Mouse (Mus musculus) C2C12 (cell line): ENCODE results near the gene Cul5. TPM values are rescaled to one million over a fixed set of nuclear protein-coding genes. Genes with fewer than 3 reads are reported as not detected.

Source experiments
- H3K27me3 ChIP-seq: one replicate; pipeline ENCODE4 v1.6.1; 2011; ENCODE audit not compliant: control insufficient read depth, insufficient read depth, insufficient read length
- H3K36me3 ChIP-seq: one replicate; pipeline ENCODE4 v1.6.1; 2011; ENCODE audit not compliant: control insufficient read depth, insufficient read depth
- H3K4me3 ChIP-seq: one replicate; pipeline ENCODE4 v1.5.1; 2011; ENCODE audit warnings: mild to moderate bottlenecking, control low read depth; ENCODE audit not compliant: poor library complexity, insufficient read depth, severe bottlenecking
- H3K79me2 ChIP-seq: one replicate; pipeline ENCODE4 v1.6.1; 2011; ENCODE audit not compliant: control insufficient read depth, insufficient read depth
- H3K79me3 ChIP-seq: one replicate; pipeline ENCODE4 v1.6.1; 2011; ENCODE audit warnings: low read depth, control low read depth
- H3ac ChIP-seq: one replicate; pipeline ENCODE3; 2011; ENCODE audit warnings: low read depth; ENCODE audit not compliant: control insufficient read depth, insufficient read length
- CEBPB ChIP-seq: IDR thresholded peaks from one replicate; pipeline ENCODE4 v1.6.1; 2011; ENCODE audit warnings: low read depth, mild to moderate bottlenecking, control low read depth, moderate library complexity
- CTCF ChIP-seq: IDR thresholded peaks from one replicate; pipeline ENCODE4 v1.5.1; 2011; ENCODE audit not compliant: control insufficient read depth, insufficient read depth, insufficient read length
- FOSL1 ChIP-seq: IDR thresholded peaks from one replicate; pipeline ENCODE4 v1.8.0; 2011; ENCODE audit warnings: mild to moderate bottlenecking, low read length; ENCODE audit not compliant: poor library complexity, insufficient read depth, severe bottlenecking
- MAX ChIP-seq: IDR thresholded peaks from one replicate; pipeline ENCODE4 v1.6.1; 2011; ENCODE audit warnings: mild to moderate bottlenecking, control low read depth
- MYOD1 ChIP-seq: IDR thresholded peaks from one replicate; pipeline ENCODE4 v1.6.1; 2011; ENCODE audit warnings: low read depth; ENCODE audit not compliant: control insufficient read depth, insufficient read length
- MYOG ChIP-seq: IDR thresholded peaks from one replicate; pipeline ENCODE4 v1.6.1; 2011; ENCODE audit not compliant: control insufficient read depth, insufficient read length; ENCODE audit errors: extremely low read depth
- USF1 ChIP-seq: IDR thresholded peaks from one replicate; pipeline ENCODE4 v1.6.1; 2011; ENCODE audit warnings: low read depth, mild to moderate bottlenecking, control low read depth, moderate library complexity
- polyA plus RNA-seq: library from polyadenylated mRNA; unstranded; fragments of >200 nt; fragmentation: generic; extraction: Trizol; gene quantifications from one replicate; pipeline ENCODE4 v1.2.1, GENCODE M21; 2012; ENCODE audit warnings: missing spikeins

The Cul5 gene
- polyA plus RNA-seq, 1 experiment: 7.2 TPM

DNA sequence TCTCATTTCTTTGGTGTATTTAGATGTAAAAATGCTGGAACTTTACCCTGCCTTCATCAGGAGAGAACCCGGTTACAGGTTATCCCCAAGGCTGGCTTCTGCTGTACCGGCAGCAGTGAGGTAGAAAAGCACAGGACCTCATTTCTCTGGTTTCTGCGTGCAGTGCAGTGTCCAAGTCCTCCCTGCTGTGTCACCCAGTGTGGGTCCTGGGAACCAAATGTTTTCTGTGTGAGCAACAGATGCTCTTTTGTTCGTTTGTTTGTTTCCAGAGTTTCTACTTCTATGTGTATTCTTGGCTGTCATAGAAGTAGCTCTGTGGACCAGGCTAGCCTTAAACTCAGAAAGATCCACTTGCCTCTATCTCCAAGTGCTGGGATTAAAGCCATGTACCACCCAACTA is 87.9 kb downstream of the Cul5 start:
- TF ChIP-seq CTCF (no peak), USF1 (no peak), MAX (no peak), MYOG (no peak), CEBPB (no peak), FOSL1 (no peak), MYOD1 (no peak)
- Histone ChIP-seq H3K27me3 (no peaks in the 10 kb centered on the region), H3ac (no peak overlapping the region), H3K36me3 (peaks cover 58% of the 10 kb centered on the region), H3K4me3 (no peak overlapping the region), H3K79me3 (no peaks in the 10 kb centered on the region), H3K79me2 (no peaks in the 10 kb centered on the region)

DNA sequence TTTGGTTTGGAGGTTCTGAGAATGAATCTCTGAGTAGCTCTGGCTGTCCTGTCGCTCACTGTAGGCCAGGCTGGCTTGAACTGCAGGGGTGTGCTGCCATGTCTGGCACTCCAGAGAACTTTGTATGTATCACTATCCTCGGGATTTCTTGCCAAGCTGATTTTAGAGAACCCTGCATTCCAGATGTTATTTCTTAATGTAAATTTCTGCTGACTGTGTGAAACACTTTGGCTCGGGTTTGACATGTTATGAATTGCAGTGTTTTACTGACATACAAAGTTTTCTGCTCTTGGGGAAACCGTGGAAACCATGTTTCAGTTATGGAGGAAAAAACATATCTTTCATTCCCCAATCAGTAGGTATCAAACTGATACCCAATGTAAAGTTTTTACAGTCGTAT is 94.1 kb downstream of the Cul5 start:
- Histone ChIP-seq H3ac (no peak overlapping the region), H3K79me3 (no peaks in the 10 kb centered on the region), H3K4me3 (no peak overlapping the region), H3K36me3 (peaks cover 45% of the 10 kb centered on the region), H3K79me2 (no peaks in the 10 kb centered on the region), H3K27me3 (no peaks in the 10 kb centered on the region)
- TF ChIP-seq MYOD1 (no peak), USF1 (no peak), MYOG (no peak), MAX (no peak), CTCF (no peak), FOSL1 (no peak), CEBPB (no peak)

DNA sequence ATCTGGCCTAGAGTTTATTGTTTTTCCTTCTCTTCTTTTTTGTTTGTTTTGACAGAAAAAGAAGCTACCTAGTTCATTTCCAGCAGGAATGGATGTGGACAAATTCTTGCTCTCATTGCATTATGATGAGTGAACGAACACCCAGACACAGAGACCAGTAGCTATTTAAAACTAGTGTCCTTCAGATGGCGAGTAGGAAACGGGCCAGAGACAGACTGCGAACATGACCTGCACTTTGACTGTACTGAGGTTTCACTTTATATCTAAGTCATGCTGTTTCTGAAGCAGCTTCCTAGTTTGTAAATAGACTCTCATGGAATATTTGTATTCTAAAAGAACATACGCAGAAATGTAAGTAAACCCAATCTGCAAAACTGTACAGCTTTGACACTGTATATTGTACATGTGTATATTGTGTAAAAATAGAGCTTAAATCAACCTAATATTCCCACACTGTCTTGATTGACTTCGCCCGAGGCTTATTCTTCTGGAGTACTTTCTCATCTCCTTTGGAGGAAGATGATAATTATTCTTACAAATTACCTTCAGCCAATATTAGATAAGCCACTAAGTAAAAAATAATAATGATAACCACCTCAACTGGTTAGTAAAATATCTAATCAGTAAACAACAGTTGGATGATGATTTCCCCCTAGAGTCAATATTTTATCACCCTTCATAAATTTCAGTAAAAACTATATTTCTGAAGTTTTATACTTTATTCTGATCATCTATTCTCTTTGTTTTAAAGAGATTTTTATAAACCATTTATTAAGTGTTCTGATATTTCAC is 97.1 kb downstream of the Cul5 start:
- no peaks in the 10 kb centered on the region for H3K27me3 ChIP-seq
- no peak overlapping the region for H3ac ChIP-seq
- no peaks in the 10 kb centered on the region for H3K79me2 ChIP-seq
- H3K36me3 ChIP-seq: peaks cover 67% of the 10 kb centered on the region
- H3K79me3 ChIP-seq: no peaks in the 10 kb centered on the region
- no peak overlapping the region for H3K4me3 ChIP-seq
- TF ChIP-seq CTCF (no peak), USF1 (no peak), CEBPB (no peak), MYOD1 (no peak), MYOG (no peak), MAX (no peak), FOSL1 (no peak)

DNA sequence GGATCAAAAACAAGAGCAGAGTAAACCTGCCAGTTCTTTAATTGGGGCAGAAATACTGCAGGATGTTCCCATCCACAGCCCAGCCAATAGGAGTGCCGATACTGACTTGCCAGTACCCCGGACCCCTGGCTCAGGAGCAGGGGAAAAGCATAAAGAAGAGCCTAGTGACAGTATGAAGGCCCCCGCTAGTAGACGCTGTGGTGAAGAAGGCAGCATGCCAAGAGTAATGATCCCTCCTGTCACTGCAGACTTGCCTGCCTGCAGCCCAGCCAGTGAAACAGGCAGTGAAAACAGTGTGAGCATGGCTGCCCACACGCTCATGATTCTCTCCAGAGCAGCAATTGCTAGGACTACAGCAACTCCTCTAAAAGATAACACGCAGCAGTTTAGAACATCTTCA is 99.2 kb downstream of the Cul5 start:
- Histone ChIP-seq H3K36me3 (peaks cover 83% of the 10 kb centered on the region), H3K79me3 (no peaks in the 10 kb centered on the region)
- no peak for TF ChIP-seq CEBPB
- TF ChIP-seq MYOG: no peak
- TF ChIP-seq FOSL1: no peak
- no peak for TF ChIP-seq USF1
- TF ChIP-seq CTCF: no peak
- TF ChIP-seq MAX: no peak
- TF ChIP-seq MYOD1: no peak

More for the DNA sequence above, 99.2 kb downstream of the Cul5 start:
- Histone ChIP-seq H3K27me3 (no peaks in the 10 kb centered on the region), H3K4me3 (no peak overlapping the region), H3ac (no peak overlapping the region), H3K79me2 (no peaks in the 10 kb centered on the region)

Other genes starting within 250 kb of the Cul5 start
- 3.3 TPM for gene Atm, start 133.3 kb downstream of the Cul5 start, polyA plus RNA-seq
- 3.0 TPM for gene Npat, start 133.0 kb downstream of the Cul5 start, polyA plus RNA-seq
- gene Acat1, start 59.6 kb downstream of the Cul5 start, polyA plus RNA-seq: 28.3 TPM
- gene Rab39, start 36.2 kb upstream of the Cul5 start, polyA plus RNA-seq: not detected
- gene Slc35f2, start 101.5 kb upstream of the Cul5 start, polyA plus RNA-seq: 0.08 TPM
- gene Sln, start 180.2 kb upstream of the Cul5 start, polyA plus RNA-seq: not detected